In genomic region chr1:89967585-89967984, GRCm38 (mm10) we compare ENCODE assay signal across 8 mouse cellular contexts. TPM values are rescaled to one million over a fixed set of nuclear protein-coding genes. Genes with fewer than 3 reads are reported as not detected.
DNase-seq lines count a peak whose midpoint lies in the region; ATAC-seq and TF ChIP-seq lines count a peak whose summit lies in the region.
"Had no signal": no experiment of that assay in that cellular context is flagged by ENCODE, and none has a peak within 500 bp of the region (broad histone marks: within the 10 kb centered on the region; RNA-seq: fewer than 3 reads in every experiment).

No protein-coding gene starts in this region.

- 19% methylated on average over 9 of the region's 9 CpGs for WGBS in embryonic facial prominence, embryonic 15.5 days
- 21% methylated on average over 9 of the region's 9 CpGs for WGBS in hindbrain, embryonic 15.5 days
- WGBS in neural tube, embryonic 13.5 days, result 13% methylated on average over 9 of the region's 9 CpGs

- H3K4me3 ChIP-seq in layer of hippocampus, adult 2 months, result peak overlapping the region; percentile 66
- H3K4me3 ChIP-seq in embryonic facial prominence, embryonic 15.5 days (replicated peaks), result peak overlapping the region; percentile 56; the same call in 1 of the 2 replicates
- H3K4me3 ChIP-seq in hindbrain, embryonic 15.5 days, result peak overlapping the region; percentile 63
- H3K4me3 ChIP-seq in neural tube, embryonic 13.5 days, result peak overlapping the region; percentile 58

- peaks cover 61% of the 10 kb centered on the region for H3K27me3 ChIP-seq in embryonic facial prominence, embryonic 15.5 days
- H3K27me3 ChIP-seq in hindbrain, embryonic 15.5 days, result peaks cover 16% of the 10 kb centered on the region
- peaks cover 74% of the 10 kb centered on the region for H3K27me3 ChIP-seq in neural tube, embryonic 13.5 days

- peak; percentile 13; the same call in 1 of the 2 replicates for TF ChIP-seq CTCF in layer of hippocampus, adult 2 months (conservative IDR thresholded peaks at IDR 0.05)

- H3K36me3 ChIP-seq in embryonic facial prominence, embryonic 15.5 days, result no peaks in the 10 kb centered on the region
- H3K36me3 ChIP-seq in hindbrain, embryonic 15.5 days, result no peaks in the 10 kb centered on the region
- no peaks in the 10 kb centered on the region for H3K36me3 ChIP-seq in neural tube, embryonic 13.5 days

- peaks cover 9% of the 10 kb centered on the region; the same call in 1 of the 2 replicates for H3K4me1 ChIP-seq in embryonic facial prominence, embryonic 15.5 days
- peaks cover 30% of the 10 kb centered on the region for H3K4me1 ChIP-seq in hindbrain, embryonic 15.5 days (replicated peaks)
- peaks cover 50% of the 10 kb centered on the region for H3K4me1 ChIP-seq in neural tube, embryonic 13.5 days (replicated peaks)

- peak overlapping the region; percentile 78 for H3K27ac ChIP-seq in layer of hippocampus, adult 2 months
- H3K27ac ChIP-seq in embryonic facial prominence, embryonic 15.5 days (replicated peaks), result no peak overlapping the region
- peak overlapping the region; percentile 79; the same call in 1 of the 2 replicates for H3K27ac ChIP-seq in hindbrain, embryonic 15.5 days (replicated peaks)
- peak overlapping the region; percentile 61; the same call in 1 of the 2 replicates for H3K27ac ChIP-seq in neural tube, embryonic 13.5 days (replicated peaks)

- H3K9me3 ChIP-seq in embryonic facial prominence, embryonic 15.5 days (replicated peaks), result no peaks in the 10 kb centered on the region
- no peaks in the 10 kb centered on the region for H3K9me3 ChIP-seq in hindbrain, embryonic 15.5 days
- no peaks in the 10 kb centered on the region for H3K9me3 ChIP-seq in neural tube, embryonic 13.5 days

- peak overlapping the region; percentile 97 for H3K4me2 ChIP-seq in embryonic facial prominence, embryonic 15.5 days (replicated peaks)
- H3K4me2 ChIP-seq in hindbrain, embryonic 15.5 days, result peak overlapping the region; percentile 97
- H3K4me2 ChIP-seq in neural tube, embryonic 13.5 days, result peak overlapping the region; percentile 91

- no peak overlapping the region for H3K9ac ChIP-seq in embryonic facial prominence, embryonic 15.5 days
- no peak overlapping the region; the same call in 1 of the 2 replicates for H3K9ac ChIP-seq in hindbrain, embryonic 15.5 days
- peak overlapping the region; percentile 79 for H3K9ac ChIP-seq in neural tube, embryonic 13.5 days

- no peak for ATAC-seq in embryonic facial prominence, embryonic 15.5 days (ENCODE audit: insufficient number of reproducible peaks, low FRiP score, low TSS enrichment, low read depth)
- no peak for ATAC-seq in hindbrain, embryonic 15.5 days (ENCODE audit: low FRiP score, low read depth)
- peak; percentile 3; the same call in 1 of the 2 replicates for ATAC-seq in neural tube, embryonic 13.5 days (ENCODE audit: low read depth)

- DNase-seq in layer of hippocampus, adult 2 months (ENCODE audit: low spot score in 2 of 2), result no peak
- no peak for DNase-seq in layer of hippocampus, postnatal 14 days (ENCODE audit: low spot score in 2 of 2)
- no peak for DNase-seq in adrenal gland, postnatal 25 days
- DNase-seq in right cerebral cortex, adult 18-20 months, result no peak
- DNase-seq: thymus, adult 2 months had no signal

RNA-seq across cellular contexts. Expression of gene Gbx2, which starts 36.6 kb away (rescaled TPM):
- total RNA-seq in layer of hippocampus, adult 2 months (2021), result under 1 TPM in 1 of 2 experiments, not detected in 1; 0.31 TPM
- total RNA-seq in layer of hippocampus, postnatal 14 days (2021), result under 1 TPM in 1 of 2 experiments, not detected in 1; 0.14 TPM
- 0.28 and 0.29 TPM in 2 replicates for polyA plus RNA-seq in embryonic facial prominence, embryonic 15.5 days (2015; fragmentation: Nextera tagmentation; extraction: Ambion mirVana)
- polyA plus RNA-seq in hindbrain, embryonic 15.5 days (2015; fragmentation: Nextera tagmentation; extraction: Ambion mirVana), result 38.3 and 42.6 TPM in 2 replicates
- polyA plus RNA-seq in neural tube, embryonic 13.5 days (2015; fragmentation: Nextera tagmentation; extraction: Ambion mirVana), result 42.7 and 44.6 TPM in 2 replicates
- not detected in 2 replicates for total RNA-seq in adrenal gland, postnatal 25 days (2021)

RNA-seq across cellular contexts. Expression of gene Asb18, which starts 46.9 kb away (rescaled TPM):
- total RNA-seq in layer of hippocampus, adult 2 months (2021), result 1 to 10 TPM; 2.5 to 3.2 TPM
- 1 to 10 TPM; 2.5 to 3.3 TPM for total RNA-seq in layer of hippocampus, postnatal 14 days (2021)
- 0.09 TPM in 1 of 2 replicates, not detected in the other for polyA plus RNA-seq in embryonic facial prominence, embryonic 15.5 days (2015; fragmentation: Nextera tagmentation; extraction: Ambion mirVana)
- polyA plus RNA-seq in hindbrain, embryonic 15.5 days (2015; fragmentation: Nextera tagmentation; extraction: Ambion mirVana), result 0.68 and 1.1 TPM in 2 replicates
- 0.71 and 0.90 TPM in 2 replicates for polyA plus RNA-seq in neural tube, embryonic 13.5 days (2015; fragmentation: Nextera tagmentation; extraction: Ambion mirVana)
- total RNA-seq in adrenal gland, postnatal 25 days (2021), result not detected in 2 replicates
